Mouse (Mus musculus) myocyte (in vitro differentiated cells): Measurements from ENCODE around the gene Chn2. TPM values are rescaled to one million over a fixed set of nuclear protein-coding genes. Genes with fewer than 3 reads are reported as not detected.

Experiments
- H3K27me3 ChIP-seq: one replicate; pipeline ENCODE4 v1.6.1; 2011; ENCODE audit not compliant: control insufficient read depth, insufficient read depth, insufficient read length
- H3K36me3 ChIP-seq: one replicate; pipeline ENCODE4 v1.6.1; 2011; ENCODE audit not compliant: control insufficient read depth, insufficient read depth
- H3K4me2 ChIP-seq: one replicate; pipeline ENCODE4 v1.6.1; 2011; ENCODE audit warnings: low read depth, control low read depth
- H3K4me3 ChIP-seq: one replicate; pipeline ENCODE4 v1.5.1; 2011; ENCODE audit warnings: mild to moderate bottlenecking, control low read depth, moderate library complexity
- H3K79me2 ChIP-seq: one replicate; pipeline ENCODE4 v1.6.1; 2011; ENCODE audit not compliant: control insufficient read depth, insufficient read depth
- H3ac ChIP-seq: one replicate; pipeline ENCODE4 v1.6.1; 2011; ENCODE audit not compliant: control insufficient read depth, insufficient read length
- CEBPB ChIP-seq: IDR thresholded peaks from 2 replicates; pipeline ENCODE4 v1.6.1; 2011; ENCODE audit warnings: mild to moderate bottlenecking, moderate library complexity; ENCODE audit not compliant: poor library complexity, insufficient read depth, severe bottlenecking
- E2F4 ChIP-seq: IDR thresholded peaks from one replicate; pipeline ENCODE4 v1.6.1; 2011; ENCODE audit warnings: mild to moderate bottlenecking, control low read depth, moderate library complexity; ENCODE audit not compliant: insufficient read depth
- MAX ChIP-seq: IDR thresholded peaks from one replicate; pipeline ENCODE4 v1.6.1; 2011; ENCODE audit warnings: low read depth, mild to moderate bottlenecking, control low read depth
- MYOD1 ChIP-seq, 3 experiments: IDR thresholded peaks; one replicate each; pipeline ENCODE4 v1.6.1; 2011; ENCODE audit warnings: control low read depth in 2 of 3, low read depth in 2 of 3, mild to moderate bottlenecking in 2 of 3, moderate library complexity in 1 of 3; ENCODE audit not compliant: insufficient read length in 2 of 3, control insufficient read depth in 1 of 3
- MYOG ChIP-seq, 3 experiments: IDR thresholded peaks; one replicate each; pipeline ENCODE4 v1.6.1; 2011; ENCODE audit warnings: control low read depth in 2 of 3, low read depth in 2 of 3, mild to moderate bottlenecking in 2 of 3; ENCODE audit not compliant: insufficient read length in 2 of 3, control insufficient read depth in 1 of 3, insufficient read depth in 1 of 3
- POLR2A ChIP-seq: IDR thresholded peaks from one replicate; pipeline ENCODE4 v1.6.1; 2011; ENCODE audit warnings: low read depth, mild to moderate bottlenecking, control low read depth, moderate library complexity; ENCODE audit not compliant: insufficient read length
- POLR2AphosphoS2 ChIP-seq: IDR thresholded peaks from one replicate; pipeline ENCODE4 v1.6.1; 2011; ENCODE audit warnings: low read depth, control low read depth; ENCODE audit not compliant: insufficient read length
- REST ChIP-seq: IDR thresholded peaks from one replicate; pipeline ENCODE4 v1.6.1; 2011; ENCODE audit warnings: mild to moderate bottlenecking, control low read depth, moderate library complexity; ENCODE audit not compliant: insufficient read depth, insufficient read length
- SRF ChIP-seq: IDR thresholded peaks from one replicate; pipeline ENCODE4 v1.6.1; 2011; ENCODE audit warnings: low read depth; ENCODE audit not compliant: control insufficient read depth, insufficient read length
- TCF12 ChIP-seq: IDR thresholded peaks from one replicate; pipeline ENCODE4 v1.6.1; 2011; ENCODE audit warnings: mild to moderate bottlenecking, control low read depth; ENCODE audit not compliant: poor library complexity, insufficient read depth, severe bottlenecking
- TCF3 ChIP-seq: IDR thresholded peaks from one replicate; pipeline ENCODE4 v1.6.1; 2011; ENCODE audit warnings: low read depth, control low read depth; ENCODE audit not compliant: insufficient read length
- USF1 ChIP-seq: IDR thresholded peaks from one replicate; pipeline ENCODE4 v1.6.1; 2011; ENCODE audit warnings: low read depth, mild to moderate bottlenecking, control low read depth, moderate library complexity
- polyA plus RNA-seq: library from polyadenylated mRNA; unstranded; fragments of >200 nt; fragmentation: generic; extraction: Trizol; gene quantifications from one replicate; pipeline ENCODE4 v1.2.1, GENCODE M21; 2012; ENCODE audit warnings: missing spikeins

Gene Chn2
- polyA plus RNA-seq, 1 experiment = 6.5 TPM

- Histone ChIP-seq H3K4me3 (no peak overlapping the region), H3K4me2 (no peak overlapping the region), H3ac (no peak overlapping the region), H3K36me3 (no peaks in the 10 kb centered on the region), H3K79me2 (no peaks in the 10 kb centered on the region), H3K27me3 (no peaks in the 10 kb centered on the region)
- no peak for TF ChIP-seq MAX
- no peak for TF ChIP-seq MYOD1 (IDR thresholded peaks at IDR 0.05; ENCODE audit: control insufficient read depth in 1 of 3, insufficient read length in 2 of 3, low read depth in 2 of 3)
- no peak for TF ChIP-seq SRF
- TF ChIP-seq REST = no peak
- TF ChIP-seq MYOG (IDR thresholded peaks at IDR 0.05; ENCODE audit: control insufficient read depth in 1 of 3, insufficient read depth in 1 of 3, insufficient read length in 2 of 3, low read depth in 2 of 3) = no peak
- TF ChIP-seq TCF3 = no peak
- no peak for TF ChIP-seq TCF12
- no peak for TF ChIP-seq POLR2A
- no peak for TF ChIP-seq E2F4
- TF ChIP-seq USF1 = no peak
- TF ChIP-seq POLR2AphosphoS2 = no peak
- no peak for TF ChIP-seq CEBPB
These were observed 80.7 kb downstream of the Chn2 start for GRCm38 (mm10) chr6:54119885-54120666.

- Histone ChIP-seq H3K79me2 (no peaks in the 10 kb centered on the region), H3ac (no peak overlapping the region), H3K4me2 (no peak overlapping the region), H3K4me3 (no peak overlapping the region), H3K27me3 (no peaks in the 10 kb centered on the region), H3K36me3 (no peaks in the 10 kb centered on the region)
- no peak for TF ChIP-seq TCF12
These were observed 81.5 kb downstream of the Chn2 start for GRCm38 (mm10) chr6:54120889-54121288.

GRCm38 (mm10) chr6:54124519-54124918 lies 85.2 kb downstream of the Chn2 start:
- TF ChIP-seq POLR2A = no peak
- no peak for TF ChIP-seq MYOG (IDR thresholded peaks at IDR 0.05; ENCODE audit: control insufficient read depth in 1 of 3, insufficient read depth in 1 of 3, insufficient read length in 2 of 3, low read depth in 2 of 3)
- no peak for TF ChIP-seq CEBPB
- no peak for TF ChIP-seq MAX
- no peak for TF ChIP-seq POLR2AphosphoS2
- TF ChIP-seq USF1 = no peak
- no peak for TF ChIP-seq E2F4
- no peak for TF ChIP-seq SRF
- no peak for TF ChIP-seq REST
- no peak for TF ChIP-seq MYOD1 (IDR thresholded peaks at IDR 0.05; ENCODE audit: control insufficient read depth in 1 of 3, insufficient read length in 2 of 3, low read depth in 2 of 3)
- TF ChIP-seq TCF3 = no peak
- TF ChIP-seq TCF12 = no peak
- H3K4me2 ChIP-seq = no peak overlapping the region
- H3ac ChIP-seq = no peak overlapping the region
- H3K79me2 ChIP-seq = no peaks in the 10 kb centered on the region
- no peaks in the 10 kb centered on the region for H3K36me3 ChIP-seq
- no peak overlapping the region for H3K4me3 ChIP-seq
- H3K27me3 ChIP-seq = no peaks in the 10 kb centered on the region

- Histone ChIP-seq H3K27me3 (no peaks in the 10 kb centered on the region), H3ac (no peak overlapping the region), H3K36me3 (no peaks in the 10 kb centered on the region), H3K79me2 (no peaks in the 10 kb centered on the region), H3K4me2 (no peak overlapping the region), H3K4me3 (no peak overlapping the region)
- TF ChIP-seq E2F4 (no peak), TCF3 (no peak), CEBPB (no peak), POLR2A (no peak), MYOD1 (IDR thresholded peaks at IDR 0.05; ENCODE audit: control insufficient read depth in 1 of 3, insufficient read length in 2 of 3, low read depth in 2 of 3) (no peak)
These were observed 86.2 kb downstream of the Chn2 start for GRCm38 (mm10) chr6:54125536-54125935.

- TF ChIP-seq REST (no peak), TCF12 (no peak), TCF3 (no peak), MAX (no peak), E2F4 (no peak), SRF (no peak), MYOG (IDR thresholded peaks at IDR 0.05; ENCODE audit: control insufficient read depth in 1 of 3, insufficient read depth in 1 of 3, insufficient read length in 2 of 3, low read depth in 2 of 3) (no peak), MYOD1 (IDR thresholded peaks at IDR 0.05; ENCODE audit: control insufficient read depth in 1 of 3, insufficient read length in 2 of 3, low read depth in 2 of 3) (no peak), POLR2A (no peak), POLR2AphosphoS2 (no peak), USF1 (no peak), CEBPB (no peak)
- Histone ChIP-seq H3K4me3 (no peak overlapping the region), H3ac (no peak overlapping the region), H3K79me2 (no peaks in the 10 kb centered on the region), H3K4me2 (no peak overlapping the region), H3K36me3 (no peaks in the 10 kb centered on the region), H3K27me3 (no peaks in the 10 kb centered on the region)
These were observed 87.1 kb downstream of the Chn2 start for GRCm38 (mm10) chr6:54126225-54126992.
